In the genomic region with DNA sequence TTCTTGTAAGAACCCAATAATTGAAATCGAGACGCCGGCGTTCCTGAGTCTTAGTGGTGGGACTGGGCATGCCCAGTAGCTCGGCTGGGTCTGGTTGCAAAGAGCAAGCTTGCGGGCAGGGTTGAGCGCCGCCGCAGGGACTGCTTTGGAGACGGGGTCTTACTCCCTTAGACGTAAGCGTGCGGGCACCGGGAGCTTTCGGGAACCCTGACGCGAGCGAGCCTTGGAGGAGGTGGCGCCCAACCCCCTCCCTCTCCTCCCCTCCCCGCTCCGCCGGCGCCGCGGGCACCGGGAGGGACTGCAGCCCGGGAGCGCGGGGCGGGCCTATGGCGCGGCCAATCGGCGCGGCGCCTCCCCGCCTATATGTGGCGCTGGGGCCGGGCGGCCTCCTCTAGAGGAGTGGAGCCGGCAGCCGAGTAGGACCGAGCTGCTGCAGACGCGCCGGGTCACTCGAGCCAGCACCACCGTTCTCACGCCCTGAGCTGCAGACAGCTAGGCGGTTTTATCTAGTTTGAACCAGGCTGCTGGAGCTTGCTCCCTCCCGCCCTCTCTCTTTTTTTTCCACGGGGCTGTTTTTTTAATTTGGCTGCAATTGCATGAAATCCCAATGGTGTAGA, we compare ENCODE assay signal across 8 mouse cellular contexts. TPM values are rescaled to one million over a fixed set of nuclear protein-coding genes. Genes with fewer than 3 reads are reported as not detected.
DNase-seq lines count a peak whose midpoint lies in the region; ATAC-seq and TF ChIP-seq lines count a peak whose summit lies in the region.

No protein-coding gene starts in this region.

- DNase-seq in 416B (ENCODE audit: low read depth), result peak; percentile 94
- peak; percentile 90 to 96 for DNase-seq in adrenal gland, postnatal 4 days (ENCODE audit: low spot score in 2 of 2)
- peak; percentile 97 for DNase-seq in heart, adult 2 months
- peak; percentile 97 for DNase-seq in kidney, adult 2 months
- DNase-seq in midbrain, embryonic 14.5 days, result peak; percentile 98
- peak; percentile 84 for DNase-seq in spleen, adult 12 weeks (ENCODE audit: low spot score)

- intact Hi-C loops in heart, adult 2 months (cut with DNase I), result loop anchor here (2.0 to 10.0 kb wide), 4 partner anchors 201 to 315 kb away; no protein-coding TSS in a partner anchor

- TF ChIP-seq POLR2A in heart, adult 2 months (IDR thresholded peaks at IDR 0.05; ENCODE audit: insufficient read depth, low read depth, low read length), result peak; percentile 99
- TF ChIP-seq POLR2A in kidney, adult 2 months (IDR thresholded peaks at IDR 0.05; ENCODE audit: low read depth, low read length), result peak; percentile 99

- TF ChIP-seq CTCF in heart, adult 2 months (IDR thresholded peaks at IDR 0.05), result peak; percentile 68
- no peak for TF ChIP-seq CTCF in kidney, adult 2 months (conservative IDR thresholded peaks at IDR 0.05; ENCODE audit: insufficient read depth, insufficient read length, low read depth, low read length)

- peaks cover 32% of the 10 kb centered on the region for H3K4me1 ChIP-seq in embryonic facial prominence, embryonic 13.5 days
- peaks cover 4% of the 10 kb centered on the region for H3K4me1 ChIP-seq in heart, adult 2 months (ENCODE audit: control insufficient read depth, insufficient read depth, low read length)
- peaks cover 12% of the 10 kb centered on the region; the same call in 1 of the 2 replicates for H3K4me1 ChIP-seq in kidney, adult 2 months (ENCODE audit: control insufficient read depth, insufficient read depth, low read length)
- H3K4me1 ChIP-seq in limb, embryonic 12.5 days (replicated peaks), result peaks cover 33% of the 10 kb centered on the region
- H3K4me1 ChIP-seq in midbrain, embryonic 14.5 days (ENCODE audit: control insufficient read depth, insufficient read depth, low read length), result peaks cover 21% of the 10 kb centered on the region

- peak overlapping the region; percentile 100 for H3K27ac ChIP-seq in embryonic facial prominence, embryonic 13.5 days
- H3K27ac ChIP-seq in heart, adult 2 months, result peak overlapping the region; percentile 100
- peak overlapping the region; percentile 98 for H3K27ac ChIP-seq in kidney, adult 2 months (ENCODE audit: insufficient read depth, low read depth, low read length)
- peak overlapping the region; percentile 100 for H3K27ac ChIP-seq in limb, embryonic 12.5 days
- peak overlapping the region; percentile 100 for H3K27ac ChIP-seq in midbrain, embryonic 14.5 days (replicated peaks; ENCODE audit: low read depth, low read length)

- no peaks in the 10 kb centered on the region for H3K79me2 ChIP-seq in heart, adult 2 months (replicated peaks; ENCODE audit: control insufficient read depth, insufficient read depth, low read length)

- peak overlapping the region; percentile 75 for H3K4me3 ChIP-seq in embryonic facial prominence, embryonic 13.5 days
- peak overlapping the region; percentile 89 for H3K4me3 ChIP-seq in heart, adult 2 months
- H3K4me3 ChIP-seq in kidney, adult 2 months (ENCODE audit: insufficient read depth, low read depth, low read length), result peak overlapping the region; percentile 83
- H3K4me3 ChIP-seq in limb, embryonic 12.5 days (replicated peaks), result peak overlapping the region; percentile 76
- H3K4me3 ChIP-seq in midbrain, embryonic 14.5 days (replicated peaks; ENCODE audit: low read depth, low read length), result peak overlapping the region; percentile 75

- peak overlapping the region; percentile 92 for H3K4me2 ChIP-seq in embryonic facial prominence, embryonic 13.5 days
- H3K4me2 ChIP-seq in limb, embryonic 12.5 days, result peak overlapping the region; percentile 94
- peak overlapping the region; percentile 95 for H3K4me2 ChIP-seq in midbrain, embryonic 14.5 days (ENCODE audit: low read length)

- H3K9me3 ChIP-seq in embryonic facial prominence, embryonic 13.5 days, result no peaks in the 10 kb centered on the region
- no peaks in the 10 kb centered on the region for H3K9me3 ChIP-seq in limb, embryonic 12.5 days
- no peaks in the 10 kb centered on the region for H3K9me3 ChIP-seq in midbrain, embryonic 14.5 days (ENCODE audit: control insufficient read depth, low read length)

- H3K36me3 ChIP-seq in embryonic facial prominence, embryonic 13.5 days, result peaks cover 20% of the 10 kb centered on the region
- peaks cover 12% of the 10 kb centered on the region for H3K36me3 ChIP-seq in heart, adult 2 months (ENCODE audit: control insufficient read depth, insufficient read depth, low read length)
- peaks cover 6% of the 10 kb centered on the region; the same call in 1 of the 2 replicates for H3K36me3 ChIP-seq in kidney, adult 2 months (ENCODE audit: control insufficient read depth, insufficient read depth, low read length)
- H3K36me3 ChIP-seq in limb, embryonic 12.5 days, result peaks cover 21% of the 10 kb centered on the region
- peaks cover 23% of the 10 kb centered on the region for H3K36me3 ChIP-seq in midbrain, embryonic 14.5 days (ENCODE audit: control insufficient read depth, insufficient read depth, low read length)

- WGBS in embryonic facial prominence, embryonic 13.5 days, result under 1% methylated on average over 44 of the region's 52 CpGs
- WGBS in heart, adult 2 months, result under 1% methylated on average over 51 of the region's 52 CpGs
- WGBS in kidney, adult 2 months, result under 1% methylated on average over 50 of the region's 52 CpGs
- WGBS in limb, embryonic 12.5 days, result 1% methylated on average over 40 of the region's 52 CpGs
- WGBS in midbrain, embryonic 14.5 days, result under 1% methylated on average over 46 of the region's 52 CpGs

- TF ChIP-seq EP300 in heart, adult 2 months (IDR thresholded peaks at IDR 0.05; ENCODE audit: insufficient read depth, low read depth, low read length), result peak; percentile 86

- H3K27me3 ChIP-seq in embryonic facial prominence, embryonic 13.5 days, result no peaks in the 10 kb centered on the region
- no peaks in the 10 kb centered on the region for H3K27me3 ChIP-seq in heart, adult 2 months (ENCODE audit: control insufficient read depth, insufficient read depth, low read length)
- no peaks in the 10 kb centered on the region for H3K27me3 ChIP-seq in kidney, adult 2 months (replicated peaks; ENCODE audit: control insufficient read depth, insufficient read depth, low read length)
- no peaks in the 10 kb centered on the region for H3K27me3 ChIP-seq in limb, embryonic 12.5 days
- H3K27me3 ChIP-seq in midbrain, embryonic 14.5 days (ENCODE audit: control insufficient read depth, insufficient read depth, low read length), result no peaks in the 10 kb centered on the region

- peak; percentile 95 for ATAC-seq in embryonic facial prominence, embryonic 13.5 days (ENCODE audit: insufficient number of reproducible peaks, insufficient read depth, low FRiP score, low TSS enrichment, low read depth)
- ATAC-seq in limb, embryonic 12.5 days (ENCODE audit: insufficient number of reproducible peaks, insufficient read depth, low FRiP score, low TSS enrichment, low read depth), result peak; percentile 94
- ATAC-seq in midbrain, embryonic 14.5 days (ENCODE audit: low FRiP score, low TSS enrichment), result peak; percentile 92

- peak overlapping the region; percentile 99 for H3K9ac ChIP-seq in embryonic facial prominence, embryonic 13.5 days
- H3K9ac ChIP-seq in heart, adult 2 months (ENCODE audit: low read depth, low read length), result peak overlapping the region; percentile 91
- peak overlapping the region; percentile 97 for H3K9ac ChIP-seq in limb, embryonic 12.5 days (replicated peaks)
- H3K9ac ChIP-seq in midbrain, embryonic 14.5 days (replicated peaks; ENCODE audit: low read length), result peak overlapping the region; percentile 99

RNA-seq across cellular contexts. Expression of gene Serp2, which starts 52.5 kb away (rescaled TPM):
- total RNA-seq in adrenal gland, postnatal 4 days (2021), result 10 to 100 TPM; 15.5 to 16.0 TPM
- polyA plus RNA-seq in embryonic facial prominence, embryonic 13.5 days (2015; fragmentation: Nextera tagmentation; extraction: Ambion mirVana), result 11.0 and 14.6 TPM in 2 replicates
- total RNA-seq in heart, adult 2 months (2021), result under 1 TPM; 0.60 to 0.64 TPM
- polyA plus RNA-seq in heart, adult 2 months (2012; rRNA removed), result 0.96 and 1.7 TPM in 2 replicates
- polyA plus RNA-seq in kidney, adult 2 months (2012; rRNA removed), result 1.0 and 2.0 TPM in 2 replicates
- polyA plus RNA-seq in limb, embryonic 12.5 days (2016; fragmentation: Nextera tagmentation; extraction: Ambion mirVana), result 15.5 and 16.2 TPM in 2 replicates
- 153 and 230 TPM in 2 replicates for polyA plus RNA-seq in midbrain, embryonic 14.5 days (2014; fragmentation: Nextera tagmentation; extraction: Ambion mirVana)

Comparison
In these comparisons a context has a peak if more than half of its experiments do, and no peak if none do; other contexts are left out.
1. Peak in every context shown above with its lines: DNase-seq, ATAC-seq, H3K4me3 ChIP-seq and H3K27ac ChIP-seq.